Mouse (Mus musculus) limb, embryonic 13.5 days (tissue): ENCODE results near the gene March6. TPM values are rescaled to one million over a fixed set of nuclear protein-coding genes. Genes with fewer than 3 reads are reported as not detected.
A peak's percentile ranks its signal among the peaks of the same experiment; 100 is the strongest.

Experiments used
- ATAC-seq: fragments of 200-750 bp; cut with Nextera tagmentation; 2 replicates; pipeline ENCODE4 v1.8.0; 2017; ENCODE audit warnings: low read depth, moderate number of reproducible peaks, moderate TSS enrichment; ENCODE audit not compliant: low FRiP score
- H3K27ac ChIP-seq: fragments of 300-500 bp; sonication (generic); 2 replicates; pipeline ENCODE4 v1.5.1; 2015; ENCODE audit warnings: inconsistent platforms, mild to moderate bottlenecking, moderate library complexity
- H3K27me3 ChIP-seq: fragments of 300-500 bp; sonication (generic); 2 replicates; pipeline ENCODE4 v1.6.1; 2015; ENCODE audit warnings: mild to moderate bottlenecking, inconsistent platforms
- H3K36me3 ChIP-seq: fragments of 300-500 bp; sonication (generic); 2 replicates; pipeline ENCODE4 v1.6.1; 2015; ENCODE audit warnings: inconsistent platforms, mild to moderate bottlenecking, moderate library complexity
- H3K4me1 ChIP-seq: fragments of 300-500 bp; sonication (generic); 2 replicates; pipeline ENCODE4 v1.6.1; 2015; ENCODE audit warnings: inconsistent platforms
- H3K4me2 ChIP-seq: fragments of 300-500 bp; sonication (generic); replicated peaks from 2 replicates; pipeline ENCODE4 v1.6.1; 2015; ENCODE audit warnings: inconsistent platforms, mild to moderate bottlenecking, moderate library complexity
- H3K4me3 ChIP-seq: fragments of 300-500 bp; sonication (generic); 2 replicates; pipeline ENCODE4 v1.5.1; 2015; ENCODE audit warnings: moderate library complexity, mild to moderate bottlenecking, inconsistent platforms
- H3K9ac ChIP-seq: fragments of 300-500 bp; sonication (generic); 2 replicates; pipeline ENCODE4 v1.6.1; 2015; ENCODE audit warnings: mild to moderate bottlenecking, inconsistent platforms
- H3K9me3 ChIP-seq: fragments of 300-500 bp; sonication (generic); 2 replicates; pipeline ENCODE4 v1.6.1; 2016; ENCODE audit warnings: inconsistent platforms
- WGBS: fragments of 180-500 bp; shearing (Covaris S2); methylation state at CpG from one replicate; pipeline ENCODE4 v1.1.7; 2015; 5-methylcytosine and 5-hydroxymethylcytosine counted together
- polyA plus RNA-seq: library from polyadenylated mRNA; unstranded; fragments of >200 nt; fragmentation: Nextera tagmentation; extraction: Ambion mirVana; gene quantifications from 2 replicates; pipeline ENCODE4 v1.2.1, GENCODE M21; 2015

Gene March6
- polyA plus RNA-seq, 1 experiment from 2014 or later, result 32.0 TPM

DNA sequence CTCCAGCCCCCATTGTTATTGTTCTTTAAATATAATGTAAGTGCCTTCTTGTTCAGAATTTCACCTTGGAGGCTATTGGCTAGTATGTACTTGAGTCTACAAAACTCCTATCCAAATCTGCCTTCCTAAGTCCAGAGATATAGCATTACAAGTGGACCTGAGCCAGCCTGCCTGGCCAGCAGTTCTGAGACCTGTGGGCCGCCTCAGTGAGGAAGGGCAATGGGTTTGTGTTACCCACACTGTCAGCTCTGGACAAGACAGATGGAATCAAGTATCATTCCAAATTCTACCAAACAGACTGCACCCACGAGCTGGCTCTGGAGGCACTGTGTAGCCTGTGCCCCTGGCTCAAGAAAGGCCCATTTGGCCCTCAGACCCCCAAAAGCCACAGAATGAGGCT lies 94.0 kb downstream of the March6 start:
- Histone ChIP-seq H3K9ac (no peak overlapping the region), H3K4me2 (no peak overlapping the region), H3K4me1 (no peaks in the 10 kb centered on the region), H3K27me3 (no peaks in the 10 kb centered on the region), H3K9me3 (no peaks in the 10 kb centered on the region), H3K27ac (no peak overlapping the region), H3K36me3 (no peaks in the 10 kb centered on the region), H3K4me3 (no peak overlapping the region)
- WGBS, result 85% methylated on average over 2 of the region's 2 CpGs
- ATAC-seq, result no peak

DNA sequence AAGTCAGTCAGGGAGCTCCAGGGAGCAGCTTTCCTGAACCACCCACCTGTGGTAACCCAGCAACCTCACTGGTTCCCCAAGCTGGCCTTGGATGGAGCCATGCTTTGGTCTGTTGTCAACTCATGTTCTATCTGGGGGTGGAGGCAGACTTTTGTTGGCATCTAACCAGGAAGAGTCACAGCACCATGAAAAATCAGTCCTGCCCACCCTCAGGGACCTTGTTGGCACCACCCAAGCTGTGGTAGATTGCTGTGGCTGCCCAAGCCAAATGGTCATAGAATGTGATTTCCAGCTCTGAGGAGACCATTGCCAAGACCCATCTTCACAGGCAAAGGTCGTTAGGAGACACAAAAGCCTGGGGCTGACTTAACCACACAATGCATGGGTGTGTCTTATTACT lies 94.8 kb downstream of the March6 start:
- Histone ChIP-seq H3K27me3 (no peaks in the 10 kb centered on the region), H3K4me3 (no peak overlapping the region), H3K36me3 (no peaks in the 10 kb centered on the region), H3K4me1 (no peaks in the 10 kb centered on the region), H3K4me2 (no peak overlapping the region), H3K9me3 (no peaks in the 10 kb centered on the region), H3K9ac (no peak overlapping the region), H3K27ac (no peak overlapping the region)
- no peak for ATAC-seq
- WGBS, result 50% methylated on average over 1 of the region's 1 CpGs

DNA sequence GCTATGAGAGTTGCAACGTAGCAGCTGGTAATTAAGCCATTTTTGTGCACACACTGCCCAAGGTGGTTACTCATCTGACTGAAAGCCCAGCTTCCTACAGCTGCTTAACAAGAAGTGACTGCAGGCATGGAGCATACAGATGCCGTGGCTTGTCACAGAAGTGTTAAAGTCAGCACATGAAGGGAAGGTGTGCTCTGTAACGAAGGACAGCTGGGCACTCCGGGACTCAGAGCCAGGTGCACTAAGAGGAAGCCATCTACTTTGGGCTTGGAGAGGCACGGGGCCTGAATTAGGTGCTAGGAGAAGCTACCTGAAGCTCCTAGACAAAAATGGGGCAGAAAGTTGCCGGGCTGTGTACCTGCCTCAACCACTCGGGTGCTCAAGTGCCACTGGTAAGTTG lies 97.1 kb downstream of the March6 start:
- no peaks in the 10 kb centered on the region for H3K36me3 ChIP-seq
- no peak for ATAC-seq
- peaks cover 3% of the 10 kb centered on the region; the same call in 1 of the 2 replicates for H3K4me1 ChIP-seq
- no peak overlapping the region for H3K4me3 ChIP-seq
- H3K27me3 ChIP-seq, result no peaks in the 10 kb centered on the region
- no peaks in the 10 kb centered on the region for H3K9me3 ChIP-seq
- H3K27ac ChIP-seq, result no peak overlapping the region
- H3K4me2 ChIP-seq, result no peak overlapping the region
- H3K9ac ChIP-seq, result no peak overlapping the region
- 52% methylated on average over 7 of the region's 7 CpGs for WGBS

DNA sequence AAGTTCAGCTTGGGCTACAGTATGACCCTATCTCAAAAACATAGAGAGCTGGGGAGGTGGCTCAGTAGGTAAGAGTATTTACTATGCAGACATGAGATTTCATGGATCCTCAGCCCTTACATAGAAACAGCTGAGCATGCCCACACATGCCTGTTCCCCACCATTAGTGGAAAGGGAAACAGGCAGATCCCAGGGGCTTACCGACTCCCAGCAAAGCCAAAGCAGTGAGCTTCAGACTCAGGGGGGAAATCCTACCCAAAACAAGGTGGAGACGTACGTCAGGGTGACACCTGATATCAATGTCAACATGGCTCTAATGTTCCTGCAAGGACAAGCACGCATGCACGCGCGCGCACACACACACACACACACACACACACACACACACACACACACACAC lies 99.0 kb downstream of the March6 start:
- no peak for ATAC-seq
- H3K27me3 ChIP-seq, result no peaks in the 10 kb centered on the region
- no peaks in the 10 kb centered on the region for H3K9me3 ChIP-seq
- no peak overlapping the region for H3K4me2 ChIP-seq
- no peaks in the 10 kb centered on the region for H3K36me3 ChIP-seq
- H3K27ac ChIP-seq, result no peak overlapping the region
- H3K4me3 ChIP-seq, result no peak overlapping the region
- no peak overlapping the region for H3K9ac ChIP-seq
- WGBS, result 88% methylated on average over 8 of the region's 8 CpGs
- H3K4me1 ChIP-seq, result peaks cover 8% of the 10 kb centered on the region

DNA sequence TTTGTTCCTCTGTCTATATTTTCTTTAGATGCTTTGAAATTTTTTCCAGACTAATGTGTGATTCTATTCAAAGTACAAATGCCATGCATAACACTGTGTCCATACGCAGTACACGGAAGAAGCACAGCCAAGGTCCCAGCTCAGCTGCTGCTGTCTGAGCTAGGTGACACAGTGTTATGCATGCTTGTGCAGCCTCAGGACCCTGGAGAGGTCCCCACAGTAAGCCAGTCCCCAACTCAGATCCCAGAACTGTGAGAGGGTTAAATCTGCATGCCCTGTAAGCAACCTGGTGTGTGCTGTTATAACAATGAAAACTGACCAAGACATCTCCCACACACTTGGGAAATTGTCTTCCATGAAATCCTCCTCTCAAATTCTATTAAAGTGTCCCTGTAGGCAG lies 100.8 kb downstream of the March6 start:
- Histone ChIP-seq H3K4me2 (no peak overlapping the region), H3K4me1 (peaks cover 8% of the 10 kb centered on the region), H3K9ac (no peak overlapping the region), H3K9me3 (no peaks in the 10 kb centered on the region), H3K36me3 (no peaks in the 10 kb centered on the region), H3K4me3 (no peak overlapping the region), H3K27ac (no peak overlapping the region), H3K27me3 (no peaks in the 10 kb centered on the region; the same call in 1 of the 2 replicates)
- ATAC-seq, result no peak
- 69% methylated on average over 2 of the region's 2 CpGs for WGBS

DNA sequence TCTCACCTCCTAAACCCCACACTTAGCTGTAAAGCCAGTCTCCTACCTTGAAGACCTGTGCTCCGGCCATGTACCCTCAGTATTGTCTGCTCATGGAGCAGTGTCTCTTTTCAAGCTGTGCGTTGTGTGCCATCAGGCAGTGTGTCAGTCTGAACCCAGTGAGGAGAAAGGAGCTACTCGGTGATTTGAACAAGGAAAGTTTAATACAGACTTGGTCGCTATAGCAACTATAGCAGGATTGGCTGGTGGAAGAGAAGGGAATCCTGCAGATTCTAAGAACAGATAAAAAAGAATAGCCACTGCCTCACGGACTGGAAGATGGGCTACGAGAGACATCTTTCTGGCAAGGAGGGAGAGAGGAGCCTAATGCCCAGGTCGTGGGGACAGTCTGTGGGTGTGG lies 101.4 kb downstream of the March6 start:
- H3K27ac ChIP-seq, result no peak overlapping the region
- 79% methylated on average over 7 of the region's 7 CpGs for WGBS

DNA sequence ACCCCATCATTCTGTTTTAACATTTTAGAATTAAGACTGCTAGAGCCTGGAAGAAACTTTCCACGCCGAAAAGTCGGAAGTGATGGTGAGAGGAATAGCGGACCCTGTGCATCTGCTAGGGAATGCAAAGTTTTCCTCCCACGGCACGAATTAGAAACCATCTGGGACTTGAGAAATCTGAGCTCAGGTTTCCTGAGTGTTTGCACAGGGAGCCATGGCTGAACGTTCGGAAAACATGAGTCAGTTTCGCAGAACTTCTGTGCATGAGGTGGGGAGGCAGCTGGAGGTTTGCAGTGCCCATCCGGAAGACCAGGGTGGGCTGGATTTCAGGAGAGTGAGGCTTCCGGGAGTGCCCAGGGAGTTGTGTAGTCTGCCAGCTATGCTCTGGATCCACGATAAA lies 102.3 kb downstream of the March6 start:
- no peaks in the 10 kb centered on the region; the same call in 1 of the 2 replicates for H3K27me3 ChIP-seq
- peaks cover 8% of the 10 kb centered on the region for H3K4me1 ChIP-seq
- no peak overlapping the region for H3K27ac ChIP-seq
- no peaks in the 10 kb centered on the region for H3K9me3 ChIP-seq
- no peak for ATAC-seq
- H3K36me3 ChIP-seq, result no peaks in the 10 kb centered on the region
- H3K4me2 ChIP-seq, result no peak overlapping the region
- H3K4me3 ChIP-seq, result no peak overlapping the region
- H3K9ac ChIP-seq, result no peak overlapping the region
- 54% methylated on average over 12 of the region's 12 CpGs for WGBS

More for the DNA sequence above, 101.4 kb downstream of the March6 start:
- no peaks in the 10 kb centered on the region; the same call in 1 of the 2 replicates for H3K27me3 ChIP-seq
- no peaks in the 10 kb centered on the region for H3K9me3 ChIP-seq
- no peak for ATAC-seq
- H3K9ac ChIP-seq, result no peak overlapping the region
- no peak overlapping the region for H3K4me3 ChIP-seq
- H3K36me3 ChIP-seq, result no peaks in the 10 kb centered on the region
- no peak overlapping the region for H3K4me2 ChIP-seq
- peaks cover 8% of the 10 kb centered on the region for H3K4me1 ChIP-seq

DNA sequence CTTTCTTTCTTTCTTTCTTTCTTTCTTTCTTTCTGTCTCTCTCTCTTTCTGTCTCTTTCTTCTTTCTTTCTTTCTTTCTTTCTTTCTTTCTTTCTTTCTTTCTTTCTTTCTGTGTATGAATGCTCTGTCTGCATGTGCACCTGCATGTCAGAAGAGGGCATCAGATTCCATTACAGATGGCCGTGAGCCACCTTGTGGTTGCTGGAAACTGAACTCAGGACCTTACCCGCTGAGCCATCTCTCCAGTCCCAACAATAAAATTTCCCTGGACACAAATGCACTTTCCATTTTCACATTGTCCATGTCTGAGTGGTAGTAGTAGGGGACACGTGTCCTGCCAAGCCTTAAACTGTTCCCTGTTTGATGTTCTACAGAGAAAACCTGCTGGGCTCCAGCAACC lies 103.5 kb downstream of the March6 start:
- H3K4me1 ChIP-seq, result peaks cover 8% of the 10 kb centered on the region
- WGBS, result 64% methylated on average over 3 of the region's 3 CpGs

DNA sequence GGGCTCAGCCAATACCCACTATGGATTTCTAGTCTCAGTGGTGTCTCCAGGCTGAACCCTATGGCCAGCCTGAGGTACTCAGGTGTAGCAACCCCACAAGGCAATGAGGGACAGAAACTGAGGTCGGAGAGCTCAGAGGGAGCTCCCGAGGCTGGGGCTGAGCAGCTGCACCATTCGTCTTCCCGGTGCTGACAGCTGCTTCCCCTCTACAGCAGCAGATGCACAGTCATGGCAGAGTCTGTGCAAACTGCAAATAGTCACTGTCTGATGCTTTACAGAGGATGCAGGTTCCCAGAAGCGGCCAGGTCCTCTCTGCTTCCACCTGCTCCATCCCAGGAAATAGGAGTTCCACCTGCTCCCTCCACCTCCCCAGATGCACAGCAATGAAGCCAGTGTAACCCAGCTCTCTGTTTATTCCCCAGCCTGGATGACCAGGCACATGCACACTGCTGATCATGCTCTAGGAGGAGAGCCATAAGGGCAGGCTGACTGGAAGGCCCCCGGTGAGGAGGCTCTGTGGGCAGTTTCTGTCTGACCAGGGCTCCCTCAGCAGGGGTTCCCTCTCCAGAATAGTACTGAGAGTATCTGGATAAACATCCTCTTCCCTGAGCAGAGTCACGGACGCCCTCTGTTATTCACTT lies 104.7 kb downstream of the March6 start:
- ATAC-seq, result no peak
- no peaks in the 10 kb centered on the region for H3K9me3 ChIP-seq

More for the DNA sequence above, 103.5 kb downstream of the March6 start:
- H3K27ac ChIP-seq, result no peak overlapping the region
- no peak overlapping the region for H3K4me2 ChIP-seq
- no peaks in the 10 kb centered on the region for H3K9me3 ChIP-seq
- no peak overlapping the region for H3K9ac ChIP-seq
- no peak for ATAC-seq
- peaks cover 3% of the 10 kb centered on the region; the same call in 1 of the 2 replicates for H3K27me3 ChIP-seq
- H3K36me3 ChIP-seq, result no peaks in the 10 kb centered on the region
- H3K4me3 ChIP-seq, result no peak overlapping the region

DNA sequence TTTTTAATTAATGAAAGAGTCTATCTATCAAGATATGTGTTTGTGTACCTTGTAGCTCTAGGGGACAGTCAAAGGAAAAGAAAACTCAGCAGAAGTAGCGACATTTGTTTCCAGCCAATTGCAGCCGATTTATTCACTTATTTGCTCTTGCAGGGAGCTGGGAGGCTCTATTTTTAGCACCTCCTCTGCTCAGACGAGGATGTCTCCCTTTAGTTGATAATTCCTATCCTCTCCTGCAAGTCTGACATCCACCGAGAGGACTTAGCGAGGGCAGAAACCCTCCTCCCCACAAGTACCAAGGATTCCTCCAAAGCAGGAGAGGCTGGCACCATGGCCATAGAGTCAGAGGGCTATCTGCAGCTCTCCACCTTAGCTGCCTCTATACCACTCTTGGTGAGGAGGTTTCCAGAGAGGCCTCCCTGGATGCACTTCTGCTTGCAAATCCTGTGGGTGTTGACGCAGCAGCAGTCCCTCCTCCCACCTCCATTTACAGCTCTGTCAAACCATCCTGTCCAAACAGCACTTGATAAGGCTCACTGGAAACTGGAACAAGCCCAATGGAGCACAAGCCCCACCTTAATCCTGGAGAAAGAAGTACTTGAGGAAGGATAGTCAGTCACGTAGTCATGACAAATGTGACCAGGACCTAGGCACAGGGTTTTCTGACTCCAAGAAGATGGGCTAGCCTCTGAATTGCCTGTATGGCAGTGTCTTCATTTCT lies 108.0 kb downstream of the March6 start:
- H3K9me3 ChIP-seq, result no peaks in the 10 kb centered on the region
- no peak overlapping the region for H3K4me3 ChIP-seq
- peaks cover 3% of the 10 kb centered on the region; the same call in 1 of the 2 replicates for H3K27me3 ChIP-seq
- WGBS, result 48% methylated on average over 7 of the region's 7 CpGs
- H3K36me3 ChIP-seq, result no peaks in the 10 kb centered on the region
- H3K4me1 ChIP-seq, result peaks cover 9% of the 10 kb centered on the region; the same call in 1 of the 2 replicates
- no peak overlapping the region for H3K4me2 ChIP-seq
- no peak overlapping the region for H3K27ac ChIP-seq
- H3K9ac ChIP-seq, result no peak overlapping the region
- no peak for ATAC-seq

More for the DNA sequence above, 104.7 kb downstream of the March6 start:
- no peak overlapping the region for H3K27ac ChIP-seq
- no peak overlapping the region for H3K4me3 ChIP-seq
- peaks cover 3% of the 10 kb centered on the region; the same call in 1 of the 2 replicates for H3K27me3 ChIP-seq
- peaks cover 8% of the 10 kb centered on the region for H3K4me1 ChIP-seq
- WGBS, result 48% methylated on average over 8 of the region's 8 CpGs
- no peak overlapping the region for H3K4me2 ChIP-seq
- H3K36me3 ChIP-seq, result no peaks in the 10 kb centered on the region
- no peak overlapping the region for H3K9ac ChIP-seq

DNA sequence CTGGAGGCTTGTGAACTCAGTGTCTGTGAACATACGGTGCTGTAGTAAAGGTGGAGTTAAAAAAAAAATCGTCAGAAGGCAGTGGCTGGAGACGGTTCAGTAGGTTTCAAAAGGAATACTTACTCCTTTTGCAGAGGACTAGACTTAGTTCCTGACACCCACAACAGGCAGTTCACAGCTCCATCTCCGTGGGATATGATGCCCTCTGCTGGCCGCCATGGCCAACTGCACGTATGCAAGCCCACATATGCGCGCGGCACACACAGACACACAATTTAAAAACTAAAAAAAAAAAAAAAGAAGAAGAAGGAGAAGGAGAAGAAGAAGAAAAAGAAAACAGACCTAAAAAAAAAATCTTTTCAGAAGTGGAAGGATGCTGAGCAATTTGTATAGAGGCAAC lies 111.8 kb downstream of the March6 start:
- peaks cover 9% of the 10 kb centered on the region; the same call in 1 of the 2 replicates for H3K4me1 ChIP-seq
- H3K9ac ChIP-seq, result no peak overlapping the region
- no peak for ATAC-seq
- 0 out of 2 replicates have a peak, but pooled peaks cover 3% of the 10 kb centered on the region for H3K27me3 ChIP-seq
- H3K9me3 ChIP-seq, result no peaks in the 10 kb centered on the region
- no peaks in the 10 kb centered on the region for H3K36me3 ChIP-seq
- no peak overlapping the region for H3K27ac ChIP-seq
- peak overlapping the region; percentile 41 for H3K4me2 ChIP-seq
- H3K4me3 ChIP-seq, result no peak overlapping the region
- WGBS, result 38% methylated on average over 9 of the region's 9 CpGs

DNA sequence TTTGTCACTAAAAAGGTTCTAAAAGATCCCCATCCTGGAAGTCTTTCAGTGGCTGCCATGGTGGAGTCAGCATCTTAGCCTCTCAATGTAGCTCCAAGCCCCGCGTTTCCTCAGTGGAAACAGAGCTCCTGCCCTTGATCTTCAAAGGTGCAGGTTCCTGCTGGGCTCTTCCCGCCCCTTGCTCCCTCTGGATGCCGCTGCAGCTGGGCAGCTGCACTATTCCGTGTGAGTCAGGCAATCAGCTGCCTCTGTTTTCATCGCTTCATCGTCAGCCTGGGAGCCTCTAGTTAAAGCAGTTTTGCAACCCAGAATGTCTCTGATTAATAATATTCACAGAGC lies 112.2 kb downstream of the March6 start:
- no peak for ATAC-seq
- Histone ChIP-seq H3K36me3 (no peaks in the 10 kb centered on the region), H3K27ac (no peak overlapping the region)

More for the DNA sequence above, 112.2 kb downstream of the March6 start:
- 8% methylated on average over 7 of the region's 7 CpGs for WGBS
- H3K9me3 ChIP-seq, result no peaks in the 10 kb centered on the region
- peaks cover 9% of the 10 kb centered on the region; the same call in 1 of the 2 replicates for H3K4me1 ChIP-seq
- H3K9ac ChIP-seq, result no peak overlapping the region
- H3K4me3 ChIP-seq, result no peak overlapping the region
- H3K27me3 ChIP-seq, result 0 out of 2 replicates have a peak, but pooled peaks cover 3% of the 10 kb centered on the region
- peak overlapping the region; percentile 41 for H3K4me2 ChIP-seq
